Mouse (Mus musculus): ENCODE results near the gene Sult3a1. TPM values are rescaled to one million over a fixed set of nuclear protein-coding genes. Genes with fewer than 3 reads are reported as not detected.

The Sult3a1 gene
- not detected in 2 replicates for polyA plus RNA-seq (2015; fragmentation: Nextera tagmentation; extraction: Ambion mirVana)

DNA sequence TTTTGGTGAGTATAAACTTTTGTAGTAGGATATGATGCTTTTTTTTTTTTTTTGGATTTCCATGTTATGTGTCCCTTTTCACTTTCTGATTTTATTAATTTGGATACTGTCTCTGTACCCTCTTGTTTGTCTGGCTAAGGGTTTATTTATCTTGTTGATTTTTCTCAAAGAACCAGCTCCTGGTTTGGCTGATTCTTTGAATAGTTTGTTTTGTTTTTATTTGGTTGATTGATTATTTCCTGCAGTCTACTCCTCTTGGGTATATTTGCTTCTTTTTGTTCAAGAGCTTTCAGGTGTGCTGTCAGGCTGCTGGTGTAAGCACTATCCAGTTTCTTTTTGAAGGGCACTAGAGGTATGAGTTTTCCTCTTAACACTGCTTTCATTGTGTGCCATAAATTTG is at the start of gene Sult3a1:
Gene Sult3a1 (plus strand): TSS at position 301 of the 400 bp plus-strand sequence.
- no peaks in the 10 kb centered on the region for H3K27me3 ChIP-seq (replicated peaks; ENCODE audit: insufficient read depth, low read length)
- ATAC-seq: no peak
- H3K4me1 ChIP-seq (ENCODE audit: insufficient read depth, low read depth, low read length): no peaks in the 10 kb centered on the region
- no peaks in the 10 kb centered on the region for H3K9me3 ChIP-seq (ENCODE audit: low read length)
- H3K4me3 ChIP-seq (ENCODE audit: low read depth, low read length): no peak within 1 kb of the TSS
- no peak within 1 kb of the TSS for H3K9ac ChIP-seq (replicated peaks; ENCODE audit: low read depth)
- no peak for TF ChIP-seq EP300 (IDR thresholded peaks at IDR 0.05)
- TF ChIP-seq CTCF (IDR thresholded peaks at IDR 0.05): no peak
- no peaks in the 10 kb centered on the region for H3K36me3 ChIP-seq (ENCODE audit: insufficient read depth, low read length)
- H3K27ac ChIP-seq (ENCODE audit: low read length): no peak within 1 kb of the TSS
- DNase-seq (ENCODE audit: low spot score): no peak
- no peak within 1 kb of the TSS for H3K4me2 ChIP-seq (replicated peaks; ENCODE audit: low read depth, low read length)

DNA sequence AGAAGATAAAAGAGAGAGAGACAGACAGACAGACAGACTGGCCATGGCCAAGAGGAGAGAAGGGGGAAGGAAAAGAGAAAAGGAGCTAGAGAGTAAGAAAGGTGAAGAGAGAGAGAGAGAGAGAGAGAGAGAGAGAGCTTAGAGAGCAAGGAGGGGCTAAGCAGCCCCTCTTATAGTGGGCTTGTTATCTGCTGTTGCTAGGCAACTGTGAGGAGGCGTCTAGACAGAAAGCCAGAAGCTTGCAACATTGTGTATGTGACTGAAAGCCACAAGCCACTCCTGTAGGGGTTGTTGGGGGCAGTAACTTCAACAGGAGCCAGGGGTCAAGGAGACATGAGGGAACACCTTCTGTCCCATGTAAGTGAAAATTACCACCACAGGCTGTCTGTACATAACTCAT is 45.7 kb upstream of the Sult3a1 start:
- TF ChIP-seq CTCF (IDR thresholded peaks at IDR 0.05): no peak
- TF ChIP-seq EP300 (IDR thresholded peaks at IDR 0.05): no peak
- H3K27ac ChIP-seq (ENCODE audit: low read length): no peak overlapping the region
- H3K9ac ChIP-seq (replicated peaks; ENCODE audit: low read depth): no peak overlapping the region
- DNase-seq (ENCODE audit: low spot score): no peak
- no peaks in the 10 kb centered on the region for H3K27me3 ChIP-seq (replicated peaks; ENCODE audit: insufficient read depth, low read length)
- ATAC-seq: no peak
- no peaks in the 10 kb centered on the region for H3K4me1 ChIP-seq (ENCODE audit: insufficient read depth, low read depth, low read length)
- H3K9me3 ChIP-seq (ENCODE audit: low read length): no peaks in the 10 kb centered on the region
- 9% methylated on average over 1 of the region's 1 CpGs for WGBS
- no peak overlapping the region for H3K4me2 ChIP-seq (replicated peaks; ENCODE audit: low read depth, low read length)
- no peaks in the 10 kb centered on the region for H3K36me3 ChIP-seq (ENCODE audit: insufficient read depth, low read length)
- H3K4me3 ChIP-seq (ENCODE audit: low read depth, low read length): no peak overlapping the region

GRCm38 (mm10) chr10:33814266-33814665 is 43.3 kb upstream of the Sult3a1 start:
- Histone ChIP-seq H3K9ac (replicated peaks; ENCODE audit: low read depth) (no peak overlapping the region), H3K4me2 (replicated peaks; ENCODE audit: low read depth, low read length) (no peak overlapping the region), H3K27ac (ENCODE audit: low read length) (no peak overlapping the region), H3K36me3 (ENCODE audit: insufficient read depth, low read length) (no peaks in the 10 kb centered on the region), H3K4me1 (ENCODE audit: insufficient read depth, low read depth, low read length) (no peaks in the 10 kb centered on the region), H3K27me3 (replicated peaks; ENCODE audit: insufficient read depth, low read length) (no peaks in the 10 kb centered on the region), H3K4me3 (ENCODE audit: low read depth, low read length) (no peak overlapping the region), H3K9me3 (ENCODE audit: low read length) (no peaks in the 10 kb centered on the region)
- no peak for DNase-seq (ENCODE audit: low spot score)
- ATAC-seq: no peak
- TF ChIP-seq EP300 (IDR thresholded peaks at IDR 0.05) (no peak), CTCF (IDR thresholded peaks at IDR 0.05) (no peak)

GRCm38 (mm10) chr10:33816923-33817322 is 40.6 kb upstream of the Sult3a1 start:
- Histone ChIP-seq H3K27ac (ENCODE audit: low read length) (no peak overlapping the region), H3K4me1 (ENCODE audit: insufficient read depth, low read depth, low read length) (no peaks in the 10 kb centered on the region), H3K9ac (replicated peaks; ENCODE audit: low read depth) (no peak overlapping the region), H3K4me2 (replicated peaks; ENCODE audit: low read depth, low read length) (no peak overlapping the region), H3K36me3 (ENCODE audit: insufficient read depth, low read length) (no peaks in the 10 kb centered on the region), H3K27me3 (replicated peaks; ENCODE audit: insufficient read depth, low read length) (no peaks in the 10 kb centered on the region), H3K4me3 (ENCODE audit: low read depth, low read length) (no peak overlapping the region), H3K9me3 (ENCODE audit: low read length) (no peaks in the 10 kb centered on the region)
- ATAC-seq: no peak
- TF ChIP-seq CTCF (IDR thresholded peaks at IDR 0.05) (no peak), EP300 (IDR thresholded peaks at IDR 0.05) (no peak)
- no peak for DNase-seq (ENCODE audit: low spot score)
- WGBS: 65% methylated on average over 1 of the region's 1 CpGs

DNA sequence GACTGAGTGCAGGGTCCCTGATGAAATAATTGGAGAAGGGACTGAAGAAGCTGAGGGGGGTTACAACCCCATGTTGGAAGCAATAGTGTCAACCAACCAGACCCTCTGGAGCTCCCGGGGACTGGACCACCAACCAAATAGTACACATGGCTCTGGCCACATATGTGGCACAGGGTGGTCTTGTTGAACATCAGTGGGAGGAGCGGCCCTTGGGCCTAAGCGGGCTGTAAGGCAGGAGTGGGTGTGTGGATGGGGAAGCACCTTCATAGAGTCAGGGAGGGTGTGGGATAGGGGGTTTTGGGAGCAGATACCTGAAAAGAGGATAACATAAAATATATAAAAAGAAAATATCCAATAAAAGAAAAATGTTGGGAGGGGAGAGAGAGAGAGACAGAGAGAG is 36.6 kb upstream of the Sult3a1 start:
- no peak for TF ChIP-seq EP300 (IDR thresholded peaks at IDR 0.05)
- no peak for TF ChIP-seq CTCF (IDR thresholded peaks at IDR 0.05)
- no peaks in the 10 kb centered on the region for H3K9me3 ChIP-seq (ENCODE audit: low read length)
- no peak for ATAC-seq
- DNase-seq (ENCODE audit: low spot score): no peak
- no peaks in the 10 kb centered on the region for H3K4me1 ChIP-seq (ENCODE audit: insufficient read depth, low read depth, low read length)
- H3K4me3 ChIP-seq (ENCODE audit: low read depth, low read length): no peak overlapping the region
- H3K27ac ChIP-seq (ENCODE audit: low read length): no peak overlapping the region
- no peak overlapping the region for H3K4me2 ChIP-seq (replicated peaks; ENCODE audit: low read depth, low read length)
- H3K9ac ChIP-seq (replicated peaks; ENCODE audit: low read depth): no peak overlapping the region
- 95% methylated on average over 3 of the region's 3 CpGs for WGBS
- H3K27me3 ChIP-seq (replicated peaks; ENCODE audit: insufficient read depth, low read length): no peaks in the 10 kb centered on the region
- no peaks in the 10 kb centered on the region for H3K36me3 ChIP-seq (ENCODE audit: insufficient read depth, low read length)

DNA sequence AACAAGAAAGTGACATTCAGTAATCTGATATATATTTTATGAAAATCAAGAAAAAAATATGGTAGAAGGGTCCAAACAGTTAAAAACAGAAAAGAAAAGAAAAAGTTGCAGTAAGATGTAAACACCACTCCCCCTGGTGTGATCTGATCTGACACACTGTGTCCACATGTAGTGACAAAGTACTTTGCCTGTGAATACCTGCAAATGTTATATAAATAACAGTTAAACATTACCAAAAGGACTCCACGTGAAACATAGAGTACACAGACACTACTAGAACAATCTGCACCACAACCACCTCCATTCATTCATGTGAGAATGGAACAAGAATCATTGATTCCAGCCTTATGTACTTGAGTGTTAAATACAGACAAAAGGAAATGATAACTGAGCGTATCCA is 8.5 kb downstream of the Sult3a1 start:
- ATAC-seq: no peak
- WGBS: 53% methylated on average over 2 of the region's 2 CpGs
- no peak for TF ChIP-seq CTCF (IDR thresholded peaks at IDR 0.05)
- no peak for TF ChIP-seq EP300 (IDR thresholded peaks at IDR 0.05)
- Histone ChIP-seq H3K9ac (replicated peaks; ENCODE audit: low read depth) (no peak overlapping the region), H3K27ac (ENCODE audit: low read length) (no peak overlapping the region), H3K4me2 (replicated peaks; ENCODE audit: low read depth, low read length) (no peak overlapping the region), H3K27me3 (replicated peaks; ENCODE audit: insufficient read depth, low read length) (no peaks in the 10 kb centered on the region), H3K4me1 (ENCODE audit: insufficient read depth, low read depth, low read length) (no peaks in the 10 kb centered on the region), H3K36me3 (ENCODE audit: insufficient read depth, low read length) (no peaks in the 10 kb centered on the region), H3K4me3 (ENCODE audit: low read depth, low read length) (no peak overlapping the region), H3K9me3 (ENCODE audit: low read length) (no peaks in the 10 kb centered on the region)
- DNase-seq (ENCODE audit: low spot score): no peak

DNA sequence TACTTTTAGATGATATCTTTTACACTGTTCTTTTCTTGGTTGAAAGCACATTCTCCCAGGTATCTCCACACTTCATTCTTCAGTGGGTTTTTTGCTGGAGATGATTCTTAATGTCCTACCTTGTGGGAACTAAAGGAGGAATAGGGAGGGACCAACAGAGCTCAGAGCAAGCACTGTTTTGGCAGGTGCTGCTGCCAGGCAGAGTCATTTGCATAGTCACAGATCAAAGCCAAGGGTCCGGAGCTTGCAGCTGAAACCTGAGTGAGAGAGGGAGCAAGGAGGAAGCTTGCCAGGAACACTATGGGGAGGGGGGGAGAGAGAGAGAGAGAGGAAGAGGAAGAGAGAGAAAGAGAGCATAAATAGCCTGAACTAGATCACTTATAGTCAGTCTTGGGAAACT is 12.9 kb downstream of the Sult3a1 start:
- Histone ChIP-seq H3K9me3 (ENCODE audit: low read length) (no peaks in the 10 kb centered on the region), H3K9ac (replicated peaks; ENCODE audit: low read depth) (no peak overlapping the region), H3K27me3 (replicated peaks; ENCODE audit: insufficient read depth, low read length) (no peaks in the 10 kb centered on the region), H3K4me3 (ENCODE audit: low read depth, low read length) (no peak overlapping the region), H3K36me3 (ENCODE audit: insufficient read depth, low read length) (no peaks in the 10 kb centered on the region), H3K27ac (ENCODE audit: low read length) (no peak overlapping the region), H3K4me2 (replicated peaks; ENCODE audit: low read depth, low read length) (no peak overlapping the region), H3K4me1 (ENCODE audit: insufficient read depth, low read depth, low read length) (no peaks in the 10 kb centered on the region)
- no peak for TF ChIP-seq CTCF (IDR thresholded peaks at IDR 0.05)
- no peak for TF ChIP-seq EP300 (IDR thresholded peaks at IDR 0.05)
- ATAC-seq: no peak
- DNase-seq (ENCODE audit: low spot score): no peak
- WGBS: 6% methylated on average over 1 of the region's 1 CpGs
